Mouse (Mus musculus): ENCODE results near the gene Scaf4.

DNA sequence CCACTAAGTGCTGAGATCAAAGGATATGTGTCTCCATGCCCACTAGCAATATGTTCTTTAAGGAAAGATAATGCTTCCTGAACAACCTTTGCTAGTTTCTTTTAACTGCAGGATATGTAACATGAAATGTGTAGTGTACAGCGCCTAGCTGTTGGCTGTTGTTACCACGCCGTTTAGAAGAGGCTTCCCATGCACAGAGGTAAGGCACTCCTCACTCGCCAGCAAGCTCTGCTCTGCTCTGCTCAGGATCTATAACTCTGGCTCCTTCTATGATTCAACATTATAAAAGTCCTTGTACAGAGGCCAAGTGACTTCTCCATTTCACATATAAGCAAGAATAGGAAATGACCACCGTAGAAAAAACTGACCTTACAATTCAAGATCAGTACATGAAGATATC is 24.7 kb downstream of the Scaf4 start:
- TF ChIP-seq CHD2 (IDR thresholded peaks at IDR 0.05; ENCODE audit: low read depth, low read length) (no peak), ZNF384 (IDR thresholded peaks at IDR 0.05; ENCODE audit: low read depth, low read length) (no peak), MAFK (IDR thresholded peaks at IDR 0.05; ENCODE audit: insufficient read depth, low read depth, low read length) (no peak)

All from ES-E14 (cell line).